Mouse (Mus musculus): ENCODE data around the gene Tyk2.

DNA sequence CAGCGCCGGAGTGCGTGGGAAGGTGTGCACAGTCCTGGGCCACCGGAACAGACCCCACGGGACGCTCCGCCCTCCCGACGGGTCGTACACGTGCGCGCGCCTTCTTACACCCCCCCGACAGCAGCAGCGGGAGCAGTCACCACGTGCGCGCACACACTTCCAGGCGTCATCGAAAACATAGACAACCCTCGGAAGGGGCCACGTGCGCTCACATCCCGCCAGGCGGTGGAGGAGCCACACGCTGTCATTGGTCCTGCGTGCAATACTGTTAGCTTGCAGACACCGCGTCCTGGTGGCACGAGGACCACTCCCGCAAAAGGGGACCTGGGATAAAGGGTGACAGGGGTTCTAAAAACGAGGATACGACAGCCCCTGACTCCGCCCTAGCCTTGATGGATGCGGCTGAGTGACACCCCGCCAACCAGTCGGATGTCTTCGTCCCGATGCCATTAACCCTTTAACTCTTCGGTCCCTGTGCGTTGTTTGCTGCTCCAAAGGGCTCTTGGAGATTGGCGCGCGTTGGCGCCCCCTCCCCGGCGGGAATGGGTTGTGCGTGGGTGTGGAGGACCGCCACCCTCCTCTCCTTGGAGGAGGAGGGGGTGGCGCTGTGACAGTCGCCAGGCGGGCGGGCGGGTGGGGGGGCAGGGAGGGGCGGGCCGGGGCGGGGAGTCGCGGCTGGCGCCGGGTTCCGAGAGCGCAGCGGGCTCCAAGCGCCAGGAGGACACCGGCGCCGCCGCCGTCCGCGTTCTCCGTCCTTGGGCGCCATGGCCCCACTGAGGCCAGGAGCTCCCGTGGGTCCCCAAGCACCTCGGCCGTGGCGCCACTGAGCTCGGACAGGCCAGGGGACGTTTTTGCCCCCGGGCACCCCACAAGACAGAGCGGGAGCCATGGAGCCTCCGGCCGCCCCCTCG, 34.3 kb upstream of the Tyk2 start, which contains the start of gene Pde4a:
- TF ChIP-seq CTCF (IDR thresholded peaks at IDR 0.05; ENCODE audit: low read depth) (0 out of 2 replicates have a peak, but pooled peaks have one; percentile 3), EP300 (IDR thresholded peaks at IDR 0.05; ENCODE audit: low read depth) (no peak)

Data from liver, postnatal 0 days (tissue).